Mouse (Mus musculus) hindbrain, embryonic 11.5 days (tissue): ENCODE data around the gene Pknox2. TPM values are rescaled to one million over a fixed set of nuclear protein-coding genes. Genes with fewer than 3 reads are reported as not detected.

Experiments
- ATAC-seq: fragments of 200-750 bp; cut with Nextera tagmentation; 2 replicates; pipeline ENCODE4 v1.8.0; 2017; ENCODE audit warnings: mild to moderate bottlenecking, moderate TSS enrichment, moderate library complexity; ENCODE audit not compliant: low FRiP score
- DNase-seq: peaks from one replicate; pipeline ENCODE4 v3.0.0-alpha.2; 2015; ENCODE audit warnings: low spot score
- H3K27ac ChIP-seq: fragments of 300-500 bp; sonication (generic); 2 replicates; pipeline ENCODE4 v1.5.1; 2014; ENCODE audit warnings: mild to moderate bottlenecking, low read depth, low read length
- H3K27me3 ChIP-seq: fragments of 300-500 bp; sonication (generic); 2 replicates; pipeline ENCODE4 v1.6.1; 2014; ENCODE audit warnings: mild to moderate bottlenecking, low read length, moderate library complexity, mixed read lengths; ENCODE audit not compliant: control insufficient read depth, insufficient read depth
- H3K36me3 ChIP-seq: fragments of 300-500 bp; sonication (generic); 2 replicates; pipeline ENCODE4 v1.6.1; 2014; ENCODE audit warnings: mild to moderate bottlenecking, low read length, moderate library complexity, mixed read lengths; ENCODE audit not compliant: control insufficient read depth, insufficient read depth
- H3K4me1 ChIP-seq: fragments of 300-500 bp; sonication (generic); replicated peaks from 2 replicates; pipeline ENCODE4 v1.6.1; 2014; ENCODE audit warnings: low read length, mixed read lengths; ENCODE audit not compliant: control insufficient read depth, insufficient read depth
- H3K4me2 ChIP-seq: fragments of 300-500 bp; sonication (generic); replicated peaks from 2 replicates; pipeline ENCODE4 v1.6.1; 2014; ENCODE audit warnings: mild to moderate bottlenecking, low read depth, low read length
- H3K4me3 ChIP-seq: fragments of 300-500 bp; sonication (generic); 2 replicates; pipeline ENCODE4 v1.5.1; 2014; ENCODE audit warnings: low read depth, low read length
- H3K9ac ChIP-seq: fragments of 300-500 bp; sonication (generic); 2 replicates; pipeline ENCODE4 v1.6.1; 2014; ENCODE audit warnings: low read depth, low read length
- H3K9me3 ChIP-seq: fragments of 300-500 bp; sonication (generic); 2 replicates; pipeline ENCODE4 v1.6.1; 2016; ENCODE audit warnings: low read length; ENCODE audit not compliant: control insufficient read depth
- WGBS: fragments of 180-500 bp; shearing (Covaris S2); extraction: QIAGEN DNeasy Blood & Tissue Kit; methylation state at CpG from one replicate; pipeline ENCODE4 v1.1.7; 2014; 5-methylcytosine and 5-hydroxymethylcytosine counted together
- polyA plus RNA-seq: library from polyadenylated mRNA; unstranded; fragments of >200 nt; fragmentation: Nextera tagmentation; extraction: Ambion mirVana; gene quantifications from 2 replicates; pipeline ENCODE4 v1.2.1, GENCODE M21; 2014

Gene Pknox2
- polyA plus RNA-seq, 1 experiment from 2014 or later: 18.8 TPM

GRCm38 (mm10) chr9:37145151-37145615, 2.0 kb downstream of the Pknox2 start:
- no peaks in the 10 kb centered on the region for H3K9me3 ChIP-seq
- H3K36me3 ChIP-seq: no peaks in the 10 kb centered on the region
- WGBS: under 1% methylated on average over 26 of the region's 26 CpGs
- H3K4me3 ChIP-seq: peak overlapping the region; percentile 94
- H3K4me2 ChIP-seq: peak overlapping the region; percentile 84
- H3K4me1 ChIP-seq: peaks cover 20% of the 10 kb centered on the region
- no peaks in the 10 kb centered on the region for H3K27me3 ChIP-seq
- DNase-seq: peak; percentile 61
- ATAC-seq: no peak
- peak overlapping the region; percentile 98 for H3K9ac ChIP-seq
- peak overlapping the region; percentile 99 for H3K27ac ChIP-seq

- no peaks in the 10 kb centered on the region for H3K36me3 ChIP-seq
- H3K27ac ChIP-seq: peak overlapping the region; percentile 99
- peak overlapping the region; percentile 98 for H3K9ac ChIP-seq
- WGBS: under 1% methylated on average over 6 of the region's 6 CpGs
- peak overlapping the region; percentile 94 for H3K4me3 ChIP-seq
- H3K4me1 ChIP-seq: peaks cover 23% of the 10 kb centered on the region
- peak overlapping the region; percentile 84 for H3K4me2 ChIP-seq
- ATAC-seq: no peak
- no peaks in the 10 kb centered on the region for H3K9me3 ChIP-seq
- no peaks in the 10 kb centered on the region for H3K27me3 ChIP-seq
- no peak for DNase-seq
Measured at GRCm38 (mm10) chr9:37144696-37145095, 2.5 kb downstream of the Pknox2 start.

- no peaks in the 10 kb centered on the region for H3K36me3 ChIP-seq
- H3K27ac ChIP-seq: peak overlapping the region; percentile 99
- H3K27me3 ChIP-seq: no peaks in the 10 kb centered on the region
- DNase-seq (peak; percentile 87), ATAC-seq (peak; percentile 34)
- peak overlapping the region; percentile 94 for H3K4me3 ChIP-seq
- under 1% methylated on average over 21 of the region's 21 CpGs for WGBS
- peak overlapping the region; percentile 49 for H3K9ac ChIP-seq
- H3K4me1 ChIP-seq: peaks cover 26% of the 10 kb centered on the region
- peak overlapping the region; percentile 84 for H3K4me2 ChIP-seq
- H3K9me3 ChIP-seq: no peaks in the 10 kb centered on the region
Measured at GRCm38 (mm10) chr9:37144251-37144650, 3.0 kb downstream of the Pknox2 start.

- peak overlapping the region; percentile 84 for H3K4me2 ChIP-seq
- H3K27me3 ChIP-seq: no peaks in the 10 kb centered on the region
- ATAC-seq: no peak
- peak overlapping the region; percentile 94 for H3K4me3 ChIP-seq
- peak; percentile 63 for DNase-seq
- H3K9ac ChIP-seq: peak overlapping the region; percentile 49
- H3K9me3 ChIP-seq: no peaks in the 10 kb centered on the region
- peak overlapping the region; percentile 99 for H3K27ac ChIP-seq
- peaks cover 28% of the 10 kb centered on the region for H3K4me1 ChIP-seq
- WGBS: 13% methylated on average over 12 of the region's 12 CpGs
- no peaks in the 10 kb centered on the region for H3K36me3 ChIP-seq
Measured at GRCm38 (mm10) chr9:37143046-37143931, 3.9 kb downstream of the Pknox2 start.

GRCm38 (mm10) chr9:37142107-37142506, 5.1 kb downstream of the Pknox2 start:
- no peaks in the 10 kb centered on the region for H3K27me3 ChIP-seq
- H3K9me3 ChIP-seq: no peaks in the 10 kb centered on the region
- ATAC-seq: no peak
- peaks cover 28% of the 10 kb centered on the region for H3K4me1 ChIP-seq
- no peaks in the 10 kb centered on the region for H3K36me3 ChIP-seq
- DNase-seq: no peak
- H3K9ac ChIP-seq: no peak overlapping the region
- peak overlapping the region; percentile 36; the same call in 1 of the 2 replicates for H3K27ac ChIP-seq
- 12% methylated on average over 4 of the region's 4 CpGs for WGBS
- no peak overlapping the region for H3K4me3 ChIP-seq
- no peak overlapping the region for H3K4me2 ChIP-seq

GRCm38 (mm10) chr9:37140464-37141181, 6.6 kb downstream of the Pknox2 start:
- ATAC-seq (no peak), DNase-seq (peak; percentile 29)
- H3K4me2 ChIP-seq: 0 out of 2 replicates have a peak overlapping the region, but pooled peaks have one; percentile 11
- 0 out of 2 replicates have a peak overlapping the region, but pooled peaks have one; percentile 19 for H3K9ac ChIP-seq
- WGBS: 36% methylated on average over 5 of the region's 5 CpGs
- H3K4me1 ChIP-seq: peaks cover 28% of the 10 kb centered on the region
- H3K27ac ChIP-seq: 0 out of 2 replicates have a peak overlapping the region, but pooled peaks have one; percentile 17
- H3K9me3 ChIP-seq: no peaks in the 10 kb centered on the region
- no peak overlapping the region for H3K4me3 ChIP-seq
- H3K27me3 ChIP-seq: no peaks in the 10 kb centered on the region
- no peaks in the 10 kb centered on the region for H3K36me3 ChIP-seq

- ATAC-seq (peak; percentile 39; the same call in 1 of the 2 replicates), DNase-seq (peak; percentile 62)
- Histone ChIP-seq H3K27ac (no peak overlapping the region), H3K9me3 (no peaks in the 10 kb centered on the region), H3K36me3 (no peaks in the 10 kb centered on the region), H3K4me3 (no peak overlapping the region), H3K27me3 (no peaks in the 10 kb centered on the region), H3K4me1 (peaks cover 28% of the 10 kb centered on the region), H3K9ac (0 out of 2 replicates have a peak overlapping the region, but pooled peaks have one; percentile 11), H3K4me2 (no peak overlapping the region)
- 1% methylated on average over 8 of the region's 8 CpGs for WGBS
Measured at GRCm38 (mm10) chr9:37139514-37139913, 7.7 kb downstream of the Pknox2 start.

GRCm38 (mm10) chr9:37138883-37139282, 8.3 kb downstream of the Pknox2 start:
- Histone ChIP-seq H3K27ac (no peak overlapping the region), H3K9me3 (no peaks in the 10 kb centered on the region), H3K4me1 (peaks cover 27% of the 10 kb centered on the region), H3K27me3 (no peaks in the 10 kb centered on the region), H3K4me3 (no peak overlapping the region), H3K4me2 (no peak overlapping the region), H3K9ac (no peak overlapping the region), H3K36me3 (no peaks in the 10 kb centered on the region)
- no peak for ATAC-seq
- DNase-seq: no peak
- WGBS: 39% methylated on average over 4 of the region's 4 CpGs
